Mouse (Mus musculus): Measurements from ENCODE around the gene Itgb4. TPM values are rescaled to one million over a fixed set of nuclear protein-coding genes. Genes with fewer than 3 reads are reported as not detected.

Itgb4 gene
- total RNA-seq, 2 experiments from 2014 or later: 3.5 to 4.0 TPM

DNA sequence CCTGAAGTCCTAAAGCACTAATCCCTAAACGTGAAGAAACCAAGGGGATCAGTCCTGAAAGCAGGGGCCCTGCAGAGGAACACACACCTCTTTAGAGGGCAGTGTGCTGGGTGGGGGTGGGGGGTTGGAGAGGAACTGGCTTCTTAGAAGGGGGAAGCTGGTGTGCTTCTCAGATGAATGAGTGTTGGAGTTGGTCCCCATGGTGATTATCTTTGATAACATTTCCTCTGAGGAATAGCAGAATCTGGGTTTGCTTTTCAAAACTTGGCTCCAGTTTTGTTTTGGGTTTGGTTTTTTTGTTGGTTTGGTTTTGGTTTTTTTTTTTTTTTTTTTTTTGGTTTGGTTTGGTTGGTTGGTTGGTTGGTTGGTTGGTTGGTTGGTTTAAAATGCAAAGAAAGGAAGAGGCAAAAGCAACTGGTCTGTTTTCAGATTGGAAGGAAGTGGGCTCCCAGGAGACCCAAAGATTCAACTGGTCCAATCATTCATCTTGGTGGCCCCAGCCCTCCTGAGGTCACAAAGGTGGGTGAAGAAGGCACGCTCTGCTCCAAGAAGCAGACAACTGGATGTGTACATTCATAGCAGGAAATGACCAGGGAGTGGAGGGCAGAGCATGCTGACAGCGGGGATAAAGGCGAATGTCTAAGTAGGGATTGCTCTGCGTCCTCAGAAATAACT, 5.6 kb upstream of the Itgb4 start:
- DNase-seq (ENCODE audit: low spot score): no peak
- intact Hi-C loops (cut with DNase I): no loop called here

DNA sequence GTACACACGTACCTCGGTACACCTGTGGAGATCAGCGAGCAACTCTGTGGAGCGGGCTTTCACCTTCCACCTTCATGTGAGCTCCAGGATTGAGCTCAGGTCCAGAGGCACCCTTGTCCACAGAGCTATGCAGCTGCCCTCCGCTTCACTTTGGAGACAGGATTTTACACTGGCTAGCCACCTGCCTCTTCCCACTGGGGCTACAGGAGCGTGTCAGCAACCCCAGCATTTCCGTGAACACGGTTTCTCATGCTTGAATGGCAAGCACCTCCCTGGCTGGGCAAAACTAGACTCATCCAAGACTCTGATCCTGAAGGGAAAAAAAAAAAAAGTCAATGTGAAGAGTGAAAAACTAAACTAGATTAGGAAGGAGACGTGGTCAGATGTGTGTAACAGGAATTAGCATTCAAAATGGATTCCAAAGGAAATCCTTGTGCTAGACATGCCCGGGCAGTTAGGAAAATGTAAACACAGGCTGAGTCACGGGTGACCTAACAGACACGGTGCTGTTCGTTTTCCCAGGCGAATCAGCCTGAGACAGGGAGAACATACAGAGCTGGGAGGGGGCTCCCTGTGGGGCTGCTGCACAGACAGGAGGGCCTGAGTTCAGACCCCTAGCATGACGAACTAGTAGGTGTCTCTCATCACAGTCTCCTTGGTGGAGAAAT, 4.4 kb upstream of the Itgb4 start:
- DNase-seq (ENCODE audit: low spot score): no peak
- intact Hi-C loops (cut with DNase I): no loop called here

GRCm38 (mm10) chr11:115971016-115971415, 3.5 kb upstream of the Itgb4 start:
- DNase-seq (ENCODE audit: low spot score): no peak
- intact Hi-C loops (cut with DNase I): no loop called here

DNA sequence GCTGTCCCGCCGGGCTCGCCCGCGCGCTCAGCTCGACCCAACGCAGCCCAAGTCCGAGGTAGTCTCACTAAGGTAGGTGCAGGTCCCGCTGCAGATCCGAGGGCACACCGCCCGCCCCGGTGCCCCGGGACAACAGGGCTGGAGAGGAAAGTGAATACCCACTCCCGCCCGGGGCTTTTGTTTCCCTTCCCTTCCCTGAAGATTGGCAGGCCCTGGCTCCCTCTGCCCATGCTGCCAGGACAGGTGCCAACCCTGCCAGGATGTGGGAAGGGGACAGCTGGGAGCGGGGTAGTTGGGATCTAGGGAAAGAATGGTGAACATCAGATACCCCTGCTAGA, 543 bp downstream of the Itgb4 start:
- no peak for DNase-seq (ENCODE audit: low spot score)
- intact Hi-C loops (cut with DNase I): no loop called here

GRCm38 (mm10) chr11:115975544-115975943, 1.0 kb downstream of the Itgb4 start:
- intact Hi-C loops (cut with DNase I): no loop called here
- no peak for DNase-seq (ENCODE audit: low spot score)

DNA sequence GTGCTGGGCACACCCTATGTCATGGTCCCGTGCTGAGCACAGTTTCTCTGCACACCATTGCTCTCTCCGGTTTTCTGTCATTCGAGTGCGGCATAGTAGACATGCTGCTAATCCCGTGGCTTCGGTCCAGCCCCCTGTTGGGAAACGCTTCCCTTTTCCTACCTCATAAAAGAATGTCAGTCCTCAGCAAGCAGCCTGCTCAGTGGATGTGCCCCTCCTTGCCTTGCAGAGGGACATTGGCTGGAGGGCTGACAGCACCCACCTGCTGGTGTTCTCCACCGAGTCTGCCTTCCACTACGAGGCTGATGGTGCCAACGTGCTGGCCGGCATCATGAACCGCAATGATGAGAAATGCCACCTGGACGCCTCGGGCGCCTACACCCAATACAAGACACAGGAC, 8.0 kb downstream of the Itgb4 start:
- DNase-seq (ENCODE audit: low spot score): no peak
- intact Hi-C loops (cut with DNase I): no loop called here

DNA sequence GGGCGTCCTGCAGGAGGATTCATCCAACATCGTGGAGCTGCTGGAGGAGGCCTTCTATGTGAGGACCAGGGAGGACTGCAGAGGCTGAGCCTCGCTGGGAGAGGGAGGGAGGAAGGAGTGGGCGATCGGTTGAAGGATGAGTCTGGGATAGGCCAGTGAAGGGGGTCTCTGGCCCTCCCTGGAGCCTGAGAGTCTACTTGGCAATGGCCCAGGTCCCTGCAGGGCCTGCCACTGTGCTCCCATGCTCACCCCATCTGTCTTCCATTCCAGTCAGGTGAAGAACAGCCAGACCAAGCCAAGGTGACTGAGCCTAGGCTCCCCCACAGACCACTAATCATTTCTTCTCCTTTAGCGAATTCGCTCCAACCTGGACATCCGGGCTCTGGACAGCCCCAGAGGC, 8.8 kb downstream of the Itgb4 start:
- DNase-seq (ENCODE audit: low spot score): no peak
- intact Hi-C loops (cut with DNase I): no loop called here

GRCm38 (mm10) chr11:115989686-115990085, 15.2 kb downstream of the Itgb4 start:
- intact Hi-C loops (cut with DNase I): no loop called here

DNA sequence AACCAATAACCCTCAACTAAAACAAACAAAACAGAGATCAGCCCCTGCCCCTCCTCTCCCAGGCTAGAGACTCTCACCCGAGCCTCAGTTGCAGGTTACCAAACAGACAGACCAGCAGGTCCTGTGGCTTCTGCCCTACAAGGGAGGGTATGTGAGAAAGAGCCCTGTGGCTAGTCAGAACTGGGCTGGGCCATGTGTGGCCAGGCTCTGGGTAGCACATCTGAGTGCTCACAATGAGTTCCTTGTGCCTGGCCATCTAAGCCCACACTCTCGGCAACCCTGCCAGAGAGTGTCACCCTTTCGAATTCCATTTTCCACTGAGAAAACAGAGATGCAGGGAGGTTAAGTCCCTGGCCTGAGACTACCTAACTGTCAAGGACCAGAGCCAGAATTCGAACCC, 17.6 kb downstream of the Itgb4 start:
- no peak for DNase-seq (ENCODE audit: low spot score)
- intact Hi-C loops (cut with DNase I): no loop called here

More at GRCm38 (mm10) chr11:115989686-115990085, 15.2 kb downstream of the Itgb4 start:
- no peak for DNase-seq (ENCODE audit: low spot score)

GRCm38 (mm10) chr11:115995256-115995655, 20.7 kb downstream of the Itgb4 start:
- intact Hi-C loops (cut with DNase I): no loop called here
- no peak for DNase-seq (ENCODE audit: low spot score)

GRCm38 (mm10) chr11:115997047-115997446, 22.5 kb downstream of the Itgb4 start:
- intact Hi-C loops (cut with DNase I): no loop called here
- DNase-seq (ENCODE audit: low spot score): no peak

DNA sequence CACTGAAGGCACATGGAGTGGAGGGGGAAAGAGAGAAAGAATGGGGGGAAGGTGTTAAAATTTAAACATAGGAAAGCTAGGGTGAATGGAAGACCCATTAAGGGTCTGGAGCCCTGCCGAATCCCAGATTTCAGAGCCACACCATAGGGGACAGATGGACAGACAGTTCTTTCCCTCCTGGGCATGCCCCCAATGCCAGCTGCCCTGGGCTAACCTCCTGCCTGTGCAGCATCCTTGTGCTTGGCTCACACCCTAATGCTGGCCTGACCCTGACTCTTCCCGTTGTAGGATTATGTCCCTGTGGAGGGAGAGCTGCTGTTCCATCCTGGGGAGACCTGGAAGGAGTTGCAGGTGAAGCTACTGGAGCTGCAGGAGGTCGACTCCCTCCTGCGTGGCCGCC, 23.2 kb downstream of the Itgb4 start:
- intact Hi-C loops (cut with DNase I): no loop called here
- no peak for DNase-seq (ENCODE audit: low spot score)

GRCm38 (mm10) chr11:115999027-115999426, 24.5 kb downstream of the Itgb4 start:
- intact Hi-C loops (cut with DNase I): loop anchor here (1.0 kb wide), 1 partner anchor 60 kb away; no protein-coding TSS in a partner anchor
- DNase-seq (ENCODE audit: low spot score): no peak

DNA sequence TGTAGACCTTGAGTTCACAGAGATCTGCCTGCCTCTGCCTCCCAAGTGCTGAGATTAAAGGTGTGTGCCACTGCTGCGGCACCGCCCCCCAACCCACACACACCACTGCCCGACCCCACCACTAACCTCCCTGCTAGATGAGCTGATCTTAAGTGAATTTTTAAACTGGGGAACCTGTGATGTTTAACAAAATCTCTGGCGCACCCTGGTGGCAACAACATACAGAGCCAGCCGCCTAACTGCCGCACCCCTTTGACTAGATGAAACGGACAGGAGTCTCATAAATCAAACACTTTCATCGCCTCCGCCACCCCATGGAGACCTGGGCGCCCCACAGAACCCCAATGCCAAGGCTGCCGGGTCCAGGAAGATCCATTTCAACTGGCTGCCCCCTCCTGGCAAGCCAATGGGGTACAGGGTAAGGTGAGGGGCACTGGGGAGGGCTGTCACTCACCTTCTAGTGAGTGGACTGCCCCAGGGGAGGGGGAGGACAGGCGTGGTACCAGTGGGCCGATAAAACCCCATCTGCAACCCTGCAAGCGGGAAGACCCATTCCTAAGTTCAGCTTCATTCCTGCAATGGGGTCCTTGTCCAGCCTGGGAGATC, 25.1 kb downstream of the Itgb4 start:
- DNase-seq (ENCODE audit: low spot score): peak; percentile 39
- intact Hi-C loops (cut with DNase I): loop anchor here (1.0 kb wide), 1 partner anchor 60 kb away; no protein-coding TSS in a partner anchor

DNA sequence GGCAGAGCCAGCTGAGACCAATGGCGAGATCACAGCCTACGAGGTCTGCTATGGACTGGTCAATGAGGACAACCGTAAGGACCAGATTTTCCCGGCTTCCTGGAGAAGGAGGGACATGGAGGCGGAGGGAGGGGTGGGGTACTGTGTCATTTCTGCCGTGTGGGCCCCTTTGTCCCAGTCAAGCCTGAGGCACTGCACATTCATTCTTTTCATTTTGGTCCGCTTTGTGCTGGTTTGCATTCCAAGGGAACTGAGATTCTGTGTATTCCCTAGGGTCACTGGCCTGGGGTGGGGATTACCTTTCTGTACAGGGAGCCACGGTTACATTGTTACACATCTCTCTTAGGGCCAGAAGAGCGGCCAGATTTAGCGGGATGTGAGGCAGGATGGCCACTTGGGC, 26.1 kb downstream of the Itgb4 start:
- DNase-seq (ENCODE audit: low spot score): no peak
- intact Hi-C loops (cut with DNase I): no loop called here

- intact Hi-C loops (cut with DNase I): no loop called here
- DNase-seq (ENCODE audit: low spot score): no peak
These were observed 27.2 kb downstream of the Itgb4 start for GRCm38 (mm10) chr11:116001725-116002124.

- no peak for DNase-seq (ENCODE audit: low spot score)
- intact Hi-C loops (cut with DNase I): no loop called here
These were observed 28.4 kb downstream of the Itgb4 start for GRCm38 (mm10) chr11:116002894-116003293.

GRCm38 (mm10) chr11:116004186-116004823, 29.8 kb downstream of the Itgb4 start:
- no peak for DNase-seq (ENCODE audit: low spot score)
- intact Hi-C loops (cut with DNase I): no loop called here

DNA sequence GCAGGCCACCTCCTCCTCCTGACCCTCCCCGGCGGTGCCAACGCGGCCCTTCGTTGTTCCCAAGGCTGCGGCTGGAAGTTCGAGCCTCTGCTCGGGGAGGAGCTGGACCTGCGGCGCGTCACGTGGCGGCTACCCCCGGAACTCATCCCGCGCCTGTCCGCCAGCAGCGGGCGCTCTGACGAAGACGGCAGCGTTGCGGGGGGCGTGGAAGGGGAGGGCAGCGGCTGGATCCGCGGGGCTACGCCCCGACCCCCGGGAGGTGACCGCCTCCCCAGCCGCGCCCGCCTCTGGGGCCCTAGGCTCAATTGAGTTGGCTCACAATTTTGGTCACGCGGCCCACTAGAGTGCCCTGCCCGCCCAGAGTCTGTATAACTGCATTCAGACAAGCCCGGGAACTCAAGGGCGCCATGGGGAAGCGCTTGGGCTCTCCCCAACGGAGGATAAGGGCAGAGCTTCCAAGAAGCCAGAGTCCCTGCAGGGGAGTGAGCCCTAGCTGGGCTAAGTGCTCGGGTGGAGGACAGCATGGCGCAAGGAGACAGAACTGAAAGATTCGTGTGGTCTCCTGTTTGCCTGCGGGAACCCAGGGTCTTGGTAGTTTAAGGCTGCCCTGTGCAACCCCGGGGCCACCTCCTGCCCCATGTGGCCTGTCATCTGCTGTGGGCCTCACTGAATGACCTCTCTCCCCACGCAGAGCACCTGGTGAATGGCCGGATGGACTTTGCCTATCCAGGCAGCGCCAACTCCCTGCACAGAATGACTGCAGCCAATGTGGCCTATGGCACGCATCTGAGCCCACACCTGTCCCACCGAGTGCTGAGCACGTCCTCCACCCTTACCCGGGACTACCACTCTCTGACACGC, 30.6 kb downstream of the Itgb4 start:
- DNase-seq (ENCODE audit: low spot score): peak; percentile 74
- intact Hi-C loops (cut with DNase I): no loop called here
